Mouse (Mus musculus): Measurements from ENCODE around the gene Slmap. TPM values are rescaled to one million over a fixed set of nuclear protein-coding genes. Genes with fewer than 3 reads are reported as not detected.
"Not testable (repeated sequence)": the region's sequence is repeated elsewhere in the genome, so short reads cannot be mapped to it uniquely, and the experiment has no call there.

Gene Slmap
- 121 and 144 TPM in 2 replicates for polyA plus RNA-seq (2015; fragmentation: Nextera tagmentation; extraction: Ambion mirVana)

- 12% methylated on average over 32 of the region's 33 CpGs for WGBS
Measured at GRCm38 (mm10) chr14:26534757-26535479, at the start of gene Slmap. Gene Slmap (minus strand): TSS chr14:26534931.

GRCm38 (mm10) chr14:26583645-26584044, 48.9 kb upstream of the Slmap start:
- WGBS, result 91% methylated on average over 3 of the region's 3 CpGs
- H3K4me1 ChIP-seq (ENCODE audit: control insufficient read depth, insufficient read depth, low read length), result peaks cover 19% of the 10 kb centered on the region
- ATAC-seq (replicated peaks; ENCODE audit: extremely low read depth, insufficient read depth, low FRiP score), result no peak

More at GRCm38 (mm10) chr14:26534757-26535479, at the start of gene Slmap:
- Histone ChIP-seq H3K4me2 (ENCODE audit: low read depth, low read length) (peak within 1 kb of the TSS; percentile 92), H3K27me3 (ENCODE audit: control insufficient read depth, insufficient read depth, low read length) (no peaks in the 10 kb centered on the region), H3K27ac (ENCODE audit: low read length) (peak within 1 kb of the TSS; percentile 92), H3K36me3 (ENCODE audit: control insufficient read depth, insufficient read depth) (no peaks in the 10 kb centered on the region; the same call in 1 of the 2 replicates), H3K4me3 (ENCODE audit: low read length) (peak within 1 kb of the TSS; percentile 96), H3K9me3 (replicated peaks; ENCODE audit: control insufficient read depth, low read length) (no peaks in the 10 kb centered on the region), H3K4me1 (ENCODE audit: control insufficient read depth, insufficient read depth, low read length) (peaks cover 26% of the 10 kb centered on the region), H3K9ac (ENCODE audit: low read length) (peak within 1 kb of the TSS; percentile 98)
- ATAC-seq (replicated peaks; ENCODE audit: extremely low read depth, insufficient read depth, low FRiP score), result peak; percentile 92

GRCm38 (mm10) chr14:26579346-26580343, 44.9 kb upstream of the Slmap start:
- peak; percentile 95 for ATAC-seq (replicated peaks; ENCODE audit: extremely low read depth, insufficient read depth, low FRiP score)
- peaks cover 3% of the 10 kb centered on the region; the same call in 1 of the 2 replicates for H3K36me3 ChIP-seq (ENCODE audit: control insufficient read depth, insufficient read depth)
- no peaks in the 10 kb centered on the region for H3K27me3 ChIP-seq (ENCODE audit: control insufficient read depth, insufficient read depth, low read length)
- under 1% methylated on average over 63 of the region's 79 CpGs for WGBS
- H3K9ac ChIP-seq (ENCODE audit: low read length), result peak overlapping the region; percentile 100
- peak overlapping the region; percentile 94 for H3K4me3 ChIP-seq (ENCODE audit: low read length)
- H3K4me2 ChIP-seq (ENCODE audit: low read depth, low read length), result peak overlapping the region; percentile 89
- peaks cover 9% of the 10 kb centered on the region for H3K4me1 ChIP-seq (ENCODE audit: control insufficient read depth, insufficient read depth, low read length)
- peak overlapping the region; percentile 99 for H3K27ac ChIP-seq (ENCODE audit: low read length)
- no peaks in the 10 kb centered on the region for H3K9me3 ChIP-seq (replicated peaks; ENCODE audit: control insufficient read depth, low read length)

More at GRCm38 (mm10) chr14:26583645-26584044, 48.9 kb upstream of the Slmap start:
- H3K4me3 ChIP-seq (ENCODE audit: low read length), result no peak overlapping the region
- no peak overlapping the region for H3K9ac ChIP-seq (ENCODE audit: low read length)
- no peak overlapping the region for H3K27ac ChIP-seq (ENCODE audit: low read length)
- H3K4me2 ChIP-seq (ENCODE audit: low read depth, low read length), result no peak overlapping the region
- H3K9me3 ChIP-seq (replicated peaks; ENCODE audit: control insufficient read depth, low read length), result no peaks in the 10 kb centered on the region
- H3K36me3 ChIP-seq (ENCODE audit: control insufficient read depth, insufficient read depth), result peaks cover 3% of the 10 kb centered on the region; the same call in 1 of the 2 replicates
- H3K27me3 ChIP-seq (ENCODE audit: control insufficient read depth, insufficient read depth, low read length), result no peaks in the 10 kb centered on the region

- H3K9me3 ChIP-seq (replicated peaks; ENCODE audit: control insufficient read depth, low read length), result no peaks in the 10 kb centered on the region
- H3K4me3 ChIP-seq (ENCODE audit: low read length), result 0 out of 2 replicates have a peak overlapping the region, but pooled peaks have one; percentile 10
- WGBS, result 51% methylated on average over 6 of the region's 6 CpGs
- peaks cover 3% of the 10 kb centered on the region; the same call in 1 of the 2 replicates for H3K36me3 ChIP-seq (ENCODE audit: control insufficient read depth, insufficient read depth)
- no peak for ATAC-seq (replicated peaks; ENCODE audit: extremely low read depth, insufficient read depth, low FRiP score)
- H3K4me1 ChIP-seq (ENCODE audit: control insufficient read depth, insufficient read depth, low read length), result peaks cover 9% of the 10 kb centered on the region
- H3K27me3 ChIP-seq (ENCODE audit: control insufficient read depth, insufficient read depth, low read length), result no peaks in the 10 kb centered on the region
- peak overlapping the region; percentile 89 for H3K4me2 ChIP-seq (ENCODE audit: low read depth, low read length)
- no peak overlapping the region for H3K27ac ChIP-seq (ENCODE audit: low read length)
- peak overlapping the region; percentile 44; the same call in 1 of the 2 replicates for H3K9ac ChIP-seq (ENCODE audit: low read length)
Measured at GRCm38 (mm10) chr14:26578791-26579191, 44.1 kb upstream of the Slmap start.

- Histone ChIP-seq H3K9me3 (replicated peaks; ENCODE audit: control insufficient read depth, low read length) (no peaks in the 10 kb centered on the region), H3K4me1 (ENCODE audit: control insufficient read depth, insufficient read depth, low read length) (peaks cover 10% of the 10 kb centered on the region), H3K9ac (ENCODE audit: low read length) (no peak overlapping the region), H3K27me3 (ENCODE audit: control insufficient read depth, insufficient read depth, low read length) (no peaks in the 10 kb centered on the region), H3K27ac (ENCODE audit: low read length) (no peak overlapping the region), H3K36me3 (ENCODE audit: control insufficient read depth, insufficient read depth) (no peaks in the 10 kb centered on the region), H3K4me2 (ENCODE audit: low read depth, low read length) (no peak overlapping the region), H3K4me3 (ENCODE audit: low read length) (no peak overlapping the region)
- no peak for ATAC-seq (replicated peaks; ENCODE audit: extremely low read depth, insufficient read depth, low FRiP score)
- WGBS, result 49% methylated on average over 3 of the region's 3 CpGs
Measured at GRCm38 (mm10) chr14:26576255-26576780, 41.6 kb upstream of the Slmap start.

- H3K27me3 ChIP-seq (ENCODE audit: control insufficient read depth, insufficient read depth, low read length); H3K4me2 ChIP-seq (ENCODE audit: low read depth, low read length); H3K36me3 ChIP-seq (ENCODE audit: control insufficient read depth, insufficient read depth); ATAC-seq (replicated peaks; ENCODE audit: extremely low read depth, insufficient read depth, low FRiP score); H3K27ac ChIP-seq (ENCODE audit: low read length); H3K9me3 ChIP-seq (replicated peaks; ENCODE audit: control insufficient read depth, low read length); H3K4me3 ChIP-seq (ENCODE audit: low read length); H3K4me1 ChIP-seq (ENCODE audit: control insufficient read depth, insufficient read depth, low read length); H3K9ac ChIP-seq (ENCODE audit: low read length): not testable (repeated sequence)
- WGBS, result 77% methylated on average over 5 of the region's 5 CpGs
Measured at GRCm38 (mm10) chr14:26573556-26573955, 38.8 kb upstream of the Slmap start, which contains the start of gene Dennd6a. Gene Dennd6a (plus strand): TSS chr14:26573856.

- no peaks in the 10 kb centered on the region for H3K27me3 ChIP-seq (ENCODE audit: control insufficient read depth, insufficient read depth, low read length)
- H3K9me3 ChIP-seq (replicated peaks; ENCODE audit: control insufficient read depth, low read length), result no peaks in the 10 kb centered on the region
- no peak overlapping the region for H3K4me2 ChIP-seq (ENCODE audit: low read depth, low read length)
- WGBS, result 43% methylated on average over 4 of the region's 4 CpGs
- no peak for ATAC-seq (replicated peaks; ENCODE audit: extremely low read depth, insufficient read depth, low FRiP score)
- no peak overlapping the region for H3K27ac ChIP-seq (ENCODE audit: low read length)
- no peak overlapping the region for H3K9ac ChIP-seq (ENCODE audit: low read length)
- no peak overlapping the region for H3K4me3 ChIP-seq (ENCODE audit: low read length)
- no peaks in the 10 kb centered on the region for H3K36me3 ChIP-seq (ENCODE audit: control insufficient read depth, insufficient read depth)
- H3K4me1 ChIP-seq (ENCODE audit: control insufficient read depth, insufficient read depth, low read length), result peaks cover 2% of the 10 kb centered on the region; the same call in 1 of the 2 replicates
Measured at GRCm38 (mm10) chr14:26571951-26572675, 37.4 kb upstream of the Slmap start.

- Histone ChIP-seq H3K36me3 (ENCODE audit: control insufficient read depth, insufficient read depth) (no peaks in the 10 kb centered on the region), H3K9ac (ENCODE audit: low read length) (no peak overlapping the region), H3K27me3 (ENCODE audit: control insufficient read depth, insufficient read depth, low read length) (no peaks in the 10 kb centered on the region), H3K4me1 (ENCODE audit: control insufficient read depth, insufficient read depth, low read length) (peaks cover 2% of the 10 kb centered on the region; the same call in 1 of the 2 replicates), H3K4me2 (ENCODE audit: low read depth, low read length) (no peak overlapping the region), H3K9me3 (replicated peaks; ENCODE audit: control insufficient read depth, low read length) (no peaks in the 10 kb centered on the region), H3K27ac (ENCODE audit: low read length) (no peak overlapping the region), H3K4me3 (ENCODE audit: low read length) (no peak overlapping the region)
- ATAC-seq (replicated peaks; ENCODE audit: extremely low read depth, insufficient read depth, low FRiP score), result no peak
- whole genome bisulfite sequencing, result 78% methylated on average over 4 of the region's 4 CpGs
Measured at GRCm38 (mm10) chr14:26569880-26570279, 35.1 kb upstream of the Slmap start.
